Mouse (Mus musculus) lung, postnatal 0 days (tissue): ENCODE measurements around the gene Gnaq. TPM values are rescaled to one million over a fixed set of nuclear protein-coding genes. Genes with fewer than 3 reads are reported as not detected.

Source experiments
- ATAC-seq: fragments of 200-750 bp; cut with Nextera tagmentation; 2 replicates; pipeline ENCODE4 v1.8.0; 2017; ENCODE audit warnings: moderate library complexity
- DNase-seq: peaks from one replicate; pipeline ENCODE4 v3.0.0-alpha.2; 2016; ENCODE audit warnings: low spot score
- H3K27ac ChIP-seq: fragments of 300-500 bp; sonication (generic); 2 replicates; pipeline ENCODE4 v1.5.1; 2014; ENCODE audit warnings: antibody characterized with exemption, mild to moderate bottlenecking, low read length, mixed read lengths
- H3K27me3 ChIP-seq: fragments of 300-500 bp; sonication (generic); replicated peaks from 2 replicates; pipeline ENCODE4 v1.6.1; 2014; ENCODE audit warnings: low read length, mixed read lengths; ENCODE audit not compliant: insufficient read depth
- H3K36me3 ChIP-seq: fragments of 300-500 bp; sonication (generic); 2 replicates; pipeline ENCODE4 v1.6.1; 2014; ENCODE audit warnings: low read length, mixed read lengths; ENCODE audit not compliant: insufficient read depth
- H3K4me1 ChIP-seq: fragments of 300-500 bp; sonication (generic); 2 replicates; pipeline ENCODE4 v1.6.1; 2014; ENCODE audit warnings: antibody characterized with exemption, low read depth, low read length, mixed read lengths; ENCODE audit not compliant: insufficient read depth
- H3K4me2 ChIP-seq: fragments of 300-500 bp; sonication (generic); replicated peaks from 2 replicates; pipeline ENCODE4 v1.6.1; 2014; ENCODE audit warnings: low read depth, mild to moderate bottlenecking, low read length, moderate library complexity, mixed read lengths
- H3K4me3 ChIP-seq: fragments of 300-500 bp; sonication (generic); 2 replicates; pipeline ENCODE4 v1.5.1; 2014; ENCODE audit warnings: low read depth, low read length
- H3K9ac ChIP-seq: fragments of 300-500 bp; sonication (generic); replicated peaks from 2 replicates; pipeline ENCODE4 v1.6.1; 2014; ENCODE audit warnings: low read depth, mild to moderate bottlenecking
- H3K9me3 ChIP-seq: fragments of 300-500 bp; sonication (generic); 2 replicates; pipeline ENCODE4 v1.6.1; 2016; ENCODE audit warnings: low read length, mixed read lengths
- CTCF ChIP-seq: IDR thresholded peaks from 2 replicates; pipeline ENCODE4 v1.5.1; 2016; ENCODE audit warnings: antibody characterized with exemption, mild to moderate bottlenecking
- EP300 ChIP-seq: IDR thresholded peaks from 2 replicates; pipeline ENCODE4 v1.6.1; 2016; ENCODE audit warnings: antibody characterized with exemption, mild to moderate bottlenecking, control low read depth
- WGBS: fragments of 180-500 bp; shearing (Covaris S2); extraction: QIAGEN DNeasy Blood & Tissue Kit; methylation state at CpG from one replicate; pipeline ENCODE4 v1.1.7; 2014; 5-methylcytosine and 5-hydroxymethylcytosine counted together
- polyA plus RNA-seq: library from polyadenylated mRNA; unstranded; fragments of >200 nt; fragmentation: Nextera tagmentation; extraction: Ambion mirVana; gene quantifications from 2 replicates; pipeline ENCODE4 v1.2.1, GENCODE M21; 2015

Gnaq gene
- polyA plus RNA-seq, 1 experiment from 2014 or later, result 27.6 TPM

DNA sequence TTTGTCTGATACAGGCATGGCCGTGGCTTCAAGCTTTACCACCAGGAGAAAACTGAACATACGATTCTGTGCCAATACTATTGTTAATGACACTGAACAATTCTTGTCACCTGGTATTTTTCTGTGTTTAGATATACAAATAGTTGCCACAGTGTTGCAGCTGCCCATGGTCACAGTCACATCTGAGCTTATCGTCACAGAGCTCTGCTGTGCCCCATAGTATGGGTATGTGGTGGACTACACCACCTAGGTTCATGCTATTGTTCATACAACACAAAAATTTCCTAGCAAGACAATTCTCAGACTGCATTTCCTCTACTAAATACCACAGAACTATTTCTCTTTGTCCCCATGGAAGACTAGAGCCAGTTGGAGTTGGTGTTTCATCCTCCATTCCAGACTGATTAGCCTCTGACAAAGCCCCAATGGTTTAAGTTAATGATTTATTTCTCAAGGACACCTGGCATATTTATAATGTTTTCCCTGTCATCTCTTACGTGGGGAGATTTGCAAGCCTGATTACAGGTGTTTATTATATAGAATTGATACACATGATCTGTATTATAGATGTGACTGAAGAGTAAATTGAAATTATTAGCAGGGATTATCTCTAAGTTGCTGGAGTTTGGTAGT, 207.4 kb downstream of the Gnaq start:
- no peaks in the 10 kb centered on the region for H3K9me3 ChIP-seq
- H3K4me1 ChIP-seq, result no peaks in the 10 kb centered on the region
- no peak for DNase-seq
- H3K27ac ChIP-seq, result no peak overlapping the region
- H3K9ac ChIP-seq, result no peak overlapping the region
- no peak for ATAC-seq
- 78% methylated on average over 4 of the region's 4 CpGs for WGBS
- no peak overlapping the region for H3K4me3 ChIP-seq
- peaks cover under 1% of the 10 kb centered on the region; the same call in 1 of the 2 replicates for H3K36me3 ChIP-seq
- H3K4me2 ChIP-seq, result no peak overlapping the region
- H3K27me3 ChIP-seq, result no peaks in the 10 kb centered on the region
- no peak for TF ChIP-seq CTCF
- TF ChIP-seq EP300, result no peak

GRCm38 (mm10) chr19:16342702-16343101, 210.1 kb downstream of the Gnaq start:
- WGBS, result 67% methylated on average over 2 of the region's 2 CpGs
- Histone ChIP-seq H3K27me3 (no peaks in the 10 kb centered on the region), H3K9ac (no peak overlapping the region), H3K9me3 (no peaks in the 10 kb centered on the region), H3K4me2 (no peak overlapping the region), H3K27ac (no peak overlapping the region), H3K4me1 (no peaks in the 10 kb centered on the region), H3K36me3 (no peaks in the 10 kb centered on the region), H3K4me3 (no peak overlapping the region)
- DNase-seq, result peak; percentile 32
- TF ChIP-seq CTCF (peak; percentile 61), EP300 (no peak)
- no peak for ATAC-seq

GRCm38 (mm10) chr19:16345516-16345915, 212.9 kb downstream of the Gnaq start:
- TF ChIP-seq CTCF, result no peak
- TF ChIP-seq EP300, result no peak
- no peak overlapping the region for H3K4me2 ChIP-seq
- no peak for ATAC-seq
- no peaks in the 10 kb centered on the region for H3K27me3 ChIP-seq
- H3K4me1 ChIP-seq, result no peaks in the 10 kb centered on the region
- WGBS, result 92% methylated on average over 2 of the region's 2 CpGs
- no peaks in the 10 kb centered on the region for H3K9me3 ChIP-seq
- DNase-seq, result no peak
- no peaks in the 10 kb centered on the region for H3K36me3 ChIP-seq
- no peak overlapping the region for H3K27ac ChIP-seq
- no peak overlapping the region for H3K4me3 ChIP-seq
- no peak overlapping the region for H3K9ac ChIP-seq

DNA sequence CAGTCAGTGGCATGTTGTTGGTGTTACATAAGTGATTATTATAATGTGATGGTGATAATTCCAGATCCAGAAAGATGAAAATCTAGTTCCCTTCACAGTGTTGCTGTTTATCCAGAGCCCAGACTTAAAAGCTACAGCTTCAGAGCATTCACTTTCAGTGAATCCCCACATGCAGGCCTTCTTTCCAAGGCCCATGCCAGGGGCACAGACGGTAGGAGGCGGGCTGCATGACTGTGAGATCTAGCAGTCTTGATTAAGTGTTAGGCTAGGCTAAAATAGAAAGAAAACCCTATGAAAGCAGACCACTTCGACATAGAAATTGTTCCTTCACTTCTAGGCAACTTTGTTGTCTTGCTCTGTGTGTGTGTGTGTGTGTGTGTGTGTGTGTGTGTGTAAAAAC, 214.4 kb downstream of the Gnaq start:
- 91% methylated on average over 3 of the region's 3 CpGs for WGBS
- TF ChIP-seq EP300, result no peak
- no peak for TF ChIP-seq CTCF
- H3K9me3 ChIP-seq, result no peaks in the 10 kb centered on the region
- no peak overlapping the region for H3K9ac ChIP-seq
- no peaks in the 10 kb centered on the region for H3K36me3 ChIP-seq
- no peak overlapping the region for H3K27ac ChIP-seq
- H3K27me3 ChIP-seq, result no peaks in the 10 kb centered on the region
- DNase-seq (no peak), ATAC-seq (no peak)
- no peak overlapping the region for H3K4me2 ChIP-seq
- no peak overlapping the region for H3K4me3 ChIP-seq
- H3K4me1 ChIP-seq, result no peaks in the 10 kb centered on the region

GRCm38 (mm10) chr19:16353701-16354136, 221.1 kb downstream of the Gnaq start:
- peak; percentile 56 for DNase-seq
- no peaks in the 10 kb centered on the region for H3K27me3 ChIP-seq

GRCm38 (mm10) chr19:16358148-16358547, 225.5 kb downstream of the Gnaq start:
- H3K36me3 ChIP-seq, result peaks cover 5% of the 10 kb centered on the region; the same call in 1 of the 2 replicates
- H3K27ac ChIP-seq, result no peak overlapping the region
- ATAC-seq, result no peak
- TF ChIP-seq CTCF, result no peak
- no peak for TF ChIP-seq EP300
- H3K4me3 ChIP-seq, result no peak overlapping the region
- 68% methylated on average over 3 of the region's 3 CpGs for WGBS
- no peaks in the 10 kb centered on the region for H3K4me1 ChIP-seq
- no peak overlapping the region for H3K4me2 ChIP-seq
- no peak overlapping the region for H3K9ac ChIP-seq
- DNase-seq, result no peak
- H3K27me3 ChIP-seq, result no peaks in the 10 kb centered on the region
- no peaks in the 10 kb centered on the region; the same call in 1 of the 2 replicates for H3K9me3 ChIP-seq

More at GRCm38 (mm10) chr19:16353701-16354136, 221.1 kb downstream of the Gnaq start:
- H3K4me3 ChIP-seq, result no peak overlapping the region
- H3K4me2 ChIP-seq, result no peak overlapping the region
- no peaks in the 10 kb centered on the region for H3K4me1 ChIP-seq
- no peak overlapping the region for H3K9ac ChIP-seq
- TF ChIP-seq EP300, result no peak
- peak; percentile 74 for TF ChIP-seq CTCF
- no peak overlapping the region for H3K27ac ChIP-seq
- ATAC-seq, result no peak
- H3K36me3 ChIP-seq, result no peaks in the 10 kb centered on the region
- no peaks in the 10 kb centered on the region for H3K9me3 ChIP-seq
